Mouse (Mus musculus): ENCODE data around the gene Olfr1053. TPM values are rescaled to one million over a fixed set of nuclear protein-coding genes. Genes with fewer than 3 reads are reported as not detected.

Olfr1053 gene
- not detected in 2 replicates for polyA plus RNA-seq (2021; fragmentation: Nextera tagmentation)
- long read RNA-seq, experiment 1: 0 reads
- long read RNA-seq, experiment 2: 0 reads

GRCm38 (mm10) chr2:86315184-86315583 is at the start of gene Olfr1053:
Olfr1053 (minus strand) TSS chr2:86315284.

DNA sequence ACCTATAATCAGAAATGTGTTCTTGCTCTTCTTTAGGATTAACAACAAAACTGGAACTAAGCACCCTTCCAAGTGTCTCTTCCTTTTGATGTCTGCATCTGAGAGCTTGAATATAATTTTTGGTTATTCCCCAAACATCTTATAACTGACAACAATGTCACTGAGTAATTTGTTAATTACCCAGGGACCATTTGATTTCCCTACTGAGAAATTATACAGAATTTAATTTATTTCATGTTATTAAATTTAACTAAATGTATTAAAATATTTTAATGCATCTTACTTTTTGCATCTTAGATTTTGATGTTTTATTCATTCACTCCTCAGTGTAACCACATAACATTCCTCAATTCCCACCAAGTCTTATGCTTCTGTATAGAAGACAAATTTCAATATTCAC is 47.3 kb upstream of the Olfr1053 start, which contains the start of gene Olfr1056:
TSS of gene Olfr1056 (minus strand) at position 101 of the 400 bp plus-strand sequence.

GRCm38 (mm10) chr2:86350184-86350583 is 35.1 kb upstream of the Olfr1053 start, which contains the start of gene Olfr1055:
Olfr1055 (minus strand) TSS chr2:86350284.

DNA sequence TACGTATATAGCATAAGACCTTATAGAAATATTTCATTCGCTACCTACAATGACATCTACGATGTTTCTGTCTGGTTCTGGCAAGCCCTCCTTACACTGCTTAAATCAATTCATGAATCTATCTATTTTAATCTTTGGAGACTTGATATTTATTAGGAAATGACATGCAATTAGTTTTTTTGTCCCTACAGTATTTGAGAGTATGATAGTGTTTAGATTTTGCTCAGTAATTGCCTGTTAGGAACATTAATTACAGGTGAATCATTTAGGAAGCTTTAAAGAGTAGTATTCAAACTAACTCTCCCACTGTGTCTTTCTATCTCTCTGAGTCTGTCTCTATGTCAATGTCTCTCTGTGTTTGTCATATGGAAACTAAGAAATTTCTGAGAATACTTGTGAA is 20.2 kb upstream of the Olfr1053 start, which contains the start of gene Olfr1054:
TSS of gene Olfr1054 (minus strand) at position 101 of the 400 bp plus-strand sequence.

DNA sequence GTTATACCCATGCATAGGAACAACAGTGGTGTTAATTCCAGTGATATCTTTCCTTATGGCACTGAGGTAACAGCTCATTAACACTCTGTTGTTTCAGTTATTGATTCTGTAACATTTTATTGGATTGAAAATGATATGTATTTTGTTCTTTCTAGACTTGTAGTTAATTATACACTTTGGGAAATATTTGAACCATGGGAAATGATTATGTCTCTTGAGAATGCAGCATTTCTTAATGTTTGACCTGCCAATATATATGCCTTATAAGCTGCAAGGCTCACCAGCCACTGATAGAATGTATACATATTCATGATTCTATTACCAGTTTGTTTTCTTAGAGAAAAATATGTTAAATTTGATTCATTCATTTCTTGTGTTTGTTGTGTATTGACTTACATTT is 22.9 kb downstream of the Olfr1053 start, which contains the start of gene Olfr1052:
TSS of gene Olfr1052 (plus strand) at position 301 of the 400 bp plus-strand sequence.

DNA sequence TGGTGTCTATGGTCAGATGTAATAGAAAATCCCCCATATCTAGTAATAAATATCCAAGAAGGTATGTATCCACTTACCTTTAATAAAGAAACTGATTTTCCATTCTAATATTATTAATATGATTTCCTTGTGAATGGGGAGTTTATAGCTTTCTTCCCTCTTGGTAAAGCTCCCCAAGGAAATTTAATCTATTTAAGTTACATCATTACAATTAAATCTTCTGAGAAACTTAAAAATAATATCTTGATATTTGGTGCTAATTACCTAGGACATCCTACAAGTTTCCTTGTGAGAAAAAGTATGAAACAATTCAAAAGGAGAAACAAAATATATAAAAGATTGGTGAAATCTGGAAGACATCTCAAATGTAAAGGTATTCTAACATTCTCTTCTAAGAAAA is 36.1 kb downstream of the Olfr1053 start, which contains the start of gene Olfr1051:
TSS of gene Olfr1051 (minus strand) at position 101 of the 400 bp plus-strand sequence.

Other genes with a start within 250 kb of the Olfr1053 start
- gene Olfr1036, start 241.3 kb downstream of the Olfr1053 start, polyA plus RNA-seq (2021; fragmentation: Nextera tagmentation): not detected in 2 replicates
- gene Olfr1037, start 227.9 kb downstream of the Olfr1053 start, polyA plus RNA-seq (2021; fragmentation: Nextera tagmentation): not detected in 2 replicates
- gene Olfr1039, start 179.4 kb downstream of the Olfr1053 start, polyA plus RNA-seq (2021; fragmentation: Nextera tagmentation): not detected in 2 replicates
- gene Olfr1040, start 168.6 kb downstream of the Olfr1053 start, polyA plus RNA-seq (2021; fragmentation: Nextera tagmentation): not detected in 2 replicates
- not detected in 2 replicates for gene Olfr1042, start 153.4 kb downstream of the Olfr1053 start, polyA plus RNA-seq (2021; fragmentation: Nextera tagmentation)
- not detected in 2 replicates for gene Olfr1043, start 147.8 kb downstream of the Olfr1053 start, polyA plus RNA-seq (2021; fragmentation: Nextera tagmentation)
- gene Olfr1044, start 137.5 kb downstream of the Olfr1053 start, polyA plus RNA-seq (2021; fragmentation: Nextera tagmentation): not detected in 2 replicates
- gene Olfr52, start 129.6 kb downstream of the Olfr1053 start, polyA plus RNA-seq (2021; fragmentation: Nextera tagmentation): not detected in 2 replicates
- not detected in 2 replicates for gene Olfr1045, start 112.3 kb downstream of the Olfr1053 start, polyA plus RNA-seq (2021; fragmentation: Nextera tagmentation)
- not detected in 2 replicates for gene Olfr1046, start 96.0 kb downstream of the Olfr1053 start, polyA plus RNA-seq (2021; fragmentation: Nextera tagmentation)
- not detected in 2 replicates for gene Olfr1047, start 83.9 kb downstream of the Olfr1053 start, polyA plus RNA-seq (2021; fragmentation: Nextera tagmentation)
- not detected in 2 replicates for gene Olfr1048, start 75.0 kb downstream of the Olfr1053 start, polyA plus RNA-seq (2021; fragmentation: Nextera tagmentation)
- gene Olfr1049, start 57.0 kb downstream of the Olfr1053 start, polyA plus RNA-seq (2021; fragmentation: Nextera tagmentation): not detected in 2 replicates
- not detected in 2 replicates for gene Olfr1051, start 36.2 kb downstream of the Olfr1053 start, polyA plus RNA-seq (2021; fragmentation: Nextera tagmentation)
- gene Olfr1052, start 22.8 kb downstream of the Olfr1053 start, polyA plus RNA-seq (2021; fragmentation: Nextera tagmentation): not detected in 2 replicates
- gene Olfr1054, start 20.1 kb upstream of the Olfr1053 start, polyA plus RNA-seq (2021; fragmentation: Nextera tagmentation): not detected in 2 replicates
- gene Olfr1055, start 35.0 kb upstream of the Olfr1053 start, polyA plus RNA-seq (2021; fragmentation: Nextera tagmentation): not detected in 2 replicates
- not detected in 2 replicates for gene Olfr1056, start 47.2 kb upstream of the Olfr1053 start, polyA plus RNA-seq (2021; fragmentation: Nextera tagmentation)
- gene Olfr1057, start 63.1 kb upstream of the Olfr1053 start, polyA plus RNA-seq (2021; fragmentation: Nextera tagmentation): not detected in 2 replicates
- not detected in 2 replicates for gene Olfr1058, start 73.3 kb upstream of the Olfr1053 start, polyA plus RNA-seq (2021; fragmentation: Nextera tagmentation)
- not detected in 2 replicates for gene Olfr1061, start 98.8 kb upstream of the Olfr1053 start, polyA plus RNA-seq (2021; fragmentation: Nextera tagmentation)
- gene Olfr1062, start 111.5 kb upstream of the Olfr1053 start, polyA plus RNA-seq (2021; fragmentation: Nextera tagmentation): not detected in 2 replicates
- not detected in 2 replicates for gene Olfr1065, start 135.3 kb upstream of the Olfr1053 start, polyA plus RNA-seq (2021; fragmentation: Nextera tagmentation)
- not detected in 2 replicates for gene Olfr1066, start 141.0 kb upstream of the Olfr1053 start, polyA plus RNA-seq (2021; fragmentation: Nextera tagmentation)
- gene Olfr228, start 172.1 kb upstream of the Olfr1053 start, polyA plus RNA-seq (2021; fragmentation: Nextera tagmentation): not detected in 2 replicates
- not detected in 2 replicates for gene Olfr1076, start 193.2 kb upstream of the Olfr1053 start, polyA plus RNA-seq (2021; fragmentation: Nextera tagmentation)
- not detected in 2 replicates for gene Olfr1079, start 227.2 kb upstream of the Olfr1053 start, polyA plus RNA-seq (2021; fragmentation: Nextera tagmentation)
- not detected in 2 replicates for gene Olfr1080, start 243.0 kb upstream of the Olfr1053 start, polyA plus RNA-seq (2021; fragmentation: Nextera tagmentation)